Mouse (Mus musculus) brain, embryonic 14.5 days (tissue): ENCODE data around the gene Kcnq4. TPM values are rescaled to one million over a fixed set of nuclear protein-coding genes. Genes with fewer than 3 reads are reported as not detected.

Experiments
- DNase-seq: peaks from one replicate; pipeline ENCODE4 v3.0.0-alpha.2; 2011; ENCODE audit warnings: low read depth
- CTCF ChIP-seq: fragments of 200-500 bp; IDR thresholded peaks from 2 replicates; pipeline ENCODE4 v1.5.1; 2012; ENCODE audit warnings: inconsistent platforms, mild to moderate bottlenecking, moderate library complexity, borderline replicate concordance; ENCODE audit not compliant: insufficient read depth, insufficient read length; ENCODE audit errors: extremely low read depth
- POLR2A ChIP-seq: fragments of 200-500 bp; IDR thresholded peaks from 2 replicates; pipeline ENCODE4 v1.6.1; 2012; ENCODE audit warnings: mild to moderate bottlenecking, inconsistent platforms, borderline replicate concordance; ENCODE audit not compliant: poor library complexity, insufficient read depth, insufficient read length, severe bottlenecking; ENCODE audit errors: extremely low read depth
- polyA plus RNA-seq: library from polyadenylated mRNA; depleted of rRNA; stranded (reverse); fragments of >200 nt; gene quantifications from 2 replicates; pipeline ENCODE4 v1.2.3, GENCODE M21; 2012

Gene Kcnq4
- polyA plus RNA-seq, 1 experiment, result 10.9 TPM

DNA sequence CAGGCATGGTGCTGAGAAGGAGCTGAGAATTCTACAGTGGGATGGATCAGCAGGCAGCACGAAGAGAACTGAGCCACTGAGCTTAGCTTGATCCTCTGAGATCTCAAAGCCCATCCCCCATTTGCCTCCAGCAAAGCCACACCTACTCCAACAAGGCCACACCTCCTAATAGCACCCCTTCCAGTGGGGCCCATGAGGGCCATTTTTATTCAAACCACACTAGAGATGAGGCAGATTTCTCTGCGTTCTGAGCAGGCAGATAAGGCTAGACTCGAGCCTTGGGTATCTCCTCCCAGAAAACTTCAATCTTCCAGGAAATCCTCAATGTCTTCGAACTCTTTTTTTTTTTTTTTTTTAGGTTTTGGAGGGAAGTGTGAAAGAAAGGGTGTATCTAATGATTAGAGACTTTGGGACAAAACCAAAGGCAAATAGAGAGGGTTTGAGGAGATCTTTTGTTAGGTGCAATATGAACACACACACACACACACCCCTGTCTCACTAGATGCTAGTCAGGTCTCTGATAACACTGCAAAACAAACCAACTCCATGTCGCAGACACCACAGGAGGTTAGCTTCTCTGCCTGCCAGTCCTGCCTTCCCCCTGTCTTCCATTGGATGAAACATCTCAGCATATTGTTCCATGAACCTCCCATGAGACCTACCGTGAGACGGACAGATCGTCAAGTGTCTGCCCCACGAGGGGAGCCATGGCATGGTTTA, 65.0 kb downstream of the Kcnq4 start:
- TF ChIP-seq POLR2A (no peak), CTCF (no peak)
- no peak for DNase-seq

DNA sequence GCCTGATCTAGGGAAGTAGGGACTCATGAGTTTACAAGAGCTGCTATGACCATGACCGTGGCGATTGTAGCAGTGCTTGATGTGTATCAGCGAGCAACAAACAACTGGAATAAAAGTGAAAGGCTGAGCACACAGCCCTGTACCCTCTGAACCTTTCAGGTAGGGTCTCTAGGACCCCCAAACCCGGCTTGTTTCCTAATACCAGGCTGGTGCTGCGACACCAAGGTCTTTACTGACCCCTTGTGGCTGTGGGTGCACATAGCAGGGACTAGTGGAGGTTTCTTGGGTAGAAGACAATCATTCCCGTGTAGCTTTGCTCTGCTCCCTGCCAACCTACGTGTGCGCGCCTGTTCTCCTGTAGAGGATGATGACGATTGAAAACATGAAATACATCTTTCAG, 66.2 kb downstream of the Kcnq4 start:
- TF ChIP-seq POLR2A, result no peak
- TF ChIP-seq CTCF, result peak; percentile 79
- peak; percentile 65 for DNase-seq

DNA sequence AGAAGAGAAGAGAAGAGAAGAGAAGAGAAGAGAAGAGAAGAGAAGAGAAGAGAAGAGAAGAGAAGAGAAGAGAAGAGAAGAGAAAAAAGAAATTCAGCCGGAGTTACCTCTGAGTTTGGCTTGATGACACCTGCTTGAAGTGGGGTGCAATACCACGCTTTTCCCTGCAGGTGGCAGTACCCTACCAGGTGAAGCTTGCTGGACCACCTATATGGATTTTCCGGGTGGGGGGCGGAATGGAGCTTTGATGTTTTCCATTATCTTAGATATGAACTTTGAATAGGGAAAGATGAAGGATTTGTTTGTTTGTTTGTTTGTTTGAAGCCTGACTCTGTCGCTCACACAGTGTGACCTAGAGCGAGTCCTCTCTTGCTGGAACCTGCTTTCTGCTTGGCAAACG, 67.5 kb downstream of the Kcnq4 start:
- DNase-seq, result peak; percentile 56
- TF ChIP-seq CTCF (peak; percentile 80), POLR2A (no peak)

DNA sequence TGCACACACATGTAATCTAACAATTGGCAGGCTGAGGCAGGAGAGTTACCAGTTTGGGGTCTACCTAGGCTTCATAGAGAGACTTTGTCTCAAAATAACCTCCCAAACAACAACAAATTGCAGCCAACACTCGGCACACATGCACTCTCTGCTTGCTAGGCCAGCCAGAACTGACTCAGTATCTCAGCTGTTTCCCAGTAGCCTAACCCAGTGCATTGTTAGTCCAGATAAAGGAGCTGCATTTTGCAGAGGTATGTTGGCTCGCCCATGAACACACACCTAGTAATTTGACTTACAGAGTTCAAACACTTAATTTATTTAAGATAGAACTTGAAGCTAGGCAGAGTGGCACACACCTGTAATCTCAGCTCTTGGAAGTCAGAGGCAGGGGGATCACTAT, 72.8 kb downstream of the Kcnq4 start:
- no peak for DNase-seq

DNA sequence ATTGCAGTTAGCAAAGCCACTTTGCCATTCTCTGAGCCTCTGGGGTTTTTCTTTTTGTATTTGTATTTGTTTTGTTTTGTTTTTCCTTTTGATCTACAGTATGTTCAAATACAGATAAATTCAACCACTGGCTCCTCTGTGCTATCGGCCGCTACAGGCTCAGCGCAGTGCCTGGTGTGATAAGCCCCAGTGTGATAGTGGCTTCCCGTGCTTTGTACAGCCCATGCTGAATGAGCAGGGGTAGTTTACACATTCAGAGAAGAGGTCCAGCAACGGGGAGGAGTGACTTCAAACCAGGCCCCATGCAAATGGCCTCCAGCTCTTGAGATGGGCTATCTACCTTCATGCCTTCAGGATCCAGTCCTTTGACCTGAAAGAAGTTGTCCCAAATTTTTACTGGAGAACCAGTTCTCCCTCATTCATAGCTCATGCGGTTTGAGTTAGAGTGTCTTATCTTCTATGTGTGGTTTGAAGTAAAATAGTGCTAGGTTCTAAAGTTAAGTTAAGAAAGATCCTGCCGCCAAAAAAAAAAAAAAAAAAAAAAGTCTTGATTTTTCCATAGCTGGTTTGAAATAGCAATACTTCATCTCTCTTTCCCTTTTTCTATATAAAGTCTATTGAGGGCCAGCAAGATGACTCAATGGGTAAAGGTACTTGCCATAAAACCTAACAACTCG, 73.5 kb downstream of the Kcnq4 start:
- TF ChIP-seq POLR2A (no peak), CTCF (no peak)

More for the DNA sequence above, 72.8 kb downstream of the Kcnq4 start:
- TF ChIP-seq POLR2A (no peak), CTCF (no peak)

DNA sequence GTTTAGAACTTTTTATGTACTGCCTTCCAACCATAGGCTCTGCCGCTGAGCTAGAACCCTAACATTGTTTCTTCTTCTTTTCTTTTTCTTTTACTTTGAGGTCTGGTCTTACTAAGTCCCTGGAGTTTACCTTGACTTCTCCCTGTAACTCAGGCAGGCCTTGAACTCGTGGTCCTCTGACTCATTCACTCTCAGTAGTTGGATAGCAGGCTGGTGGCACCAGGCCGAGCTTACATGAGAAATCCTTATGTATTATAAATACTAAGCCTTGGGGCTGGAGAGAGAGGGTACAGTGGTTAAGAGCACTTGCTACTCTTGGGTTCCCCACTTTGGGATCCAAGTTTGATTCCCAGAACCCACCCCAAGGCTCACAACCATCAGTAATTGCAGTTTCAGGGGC, 74.8 kb downstream of the Kcnq4 start:
- no peak for TF ChIP-seq CTCF
- TF ChIP-seq POLR2A, result no peak
- DNase-seq, result no peak

More for the DNA sequence above, 73.5 kb downstream of the Kcnq4 start:
- DNase-seq, result no peak

DNA sequence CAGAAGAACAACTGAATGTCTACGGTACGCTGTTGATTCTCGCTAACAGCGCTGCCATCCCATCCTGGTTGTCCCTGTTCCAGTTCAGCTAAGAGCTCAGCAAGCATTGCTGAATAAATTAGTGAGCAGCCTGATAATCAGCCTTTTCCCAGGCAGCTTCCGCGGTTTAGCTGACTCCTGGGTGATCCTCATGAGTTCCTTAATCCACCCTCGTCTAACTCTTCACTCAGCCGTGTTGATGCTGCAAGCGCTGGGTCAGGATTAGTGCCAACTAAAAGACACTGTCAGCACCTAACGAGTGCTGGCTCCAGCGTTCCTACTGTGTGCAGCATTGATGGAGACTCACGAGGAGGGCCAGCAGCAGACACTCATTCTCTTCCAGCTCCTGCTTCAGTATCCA, 77.4 kb downstream of the Kcnq4 start:
- peak; percentile 35 for DNase-seq
- TF ChIP-seq POLR2A (no peak), CTCF (no peak)

DNA sequence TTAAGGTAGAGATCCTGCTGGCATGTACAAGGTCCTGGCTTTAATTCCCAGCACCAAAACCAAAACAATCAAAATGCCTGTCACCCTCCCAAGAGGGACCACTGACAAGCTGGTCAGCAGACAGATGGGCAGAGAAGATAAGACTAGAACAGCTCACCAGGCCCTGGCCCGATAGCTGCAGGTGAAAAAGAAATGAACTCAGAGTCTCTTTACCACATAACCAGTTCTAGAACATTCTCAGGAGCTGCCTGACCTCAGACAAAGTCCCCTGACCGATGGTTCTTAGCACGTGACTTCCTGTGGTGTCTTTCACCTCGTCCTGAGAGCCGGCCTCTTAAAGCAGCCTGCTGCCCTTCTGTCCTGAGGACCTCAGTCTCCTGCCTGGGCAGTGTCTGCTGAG, 78.8 kb downstream of the Kcnq4 start:
- no peak for DNase-seq
- TF ChIP-seq CTCF, result no peak
- no peak for TF ChIP-seq POLR2A

DNA sequence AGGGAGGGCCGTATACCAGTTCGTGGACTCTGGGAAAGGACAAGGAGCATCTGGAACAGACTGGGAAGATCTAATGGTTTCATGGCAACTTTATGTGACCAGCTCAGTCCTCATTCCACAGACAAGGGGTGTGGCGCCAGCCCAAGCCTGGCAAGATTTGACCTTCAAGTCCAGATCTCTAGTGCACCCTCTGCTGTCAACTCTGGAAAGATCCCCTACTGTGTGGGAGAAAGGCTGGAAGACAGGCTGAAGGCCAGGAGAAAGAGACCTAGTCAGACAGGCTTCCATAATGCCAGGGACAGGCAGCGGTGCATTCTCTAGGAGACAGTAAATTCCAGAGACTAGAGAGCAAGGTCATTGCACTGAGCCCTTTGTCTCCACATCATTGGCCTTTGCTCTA, 79.9 kb downstream of the Kcnq4 start:
- TF ChIP-seq CTCF (no peak), POLR2A (no peak)
- DNase-seq, result no peak

DNA sequence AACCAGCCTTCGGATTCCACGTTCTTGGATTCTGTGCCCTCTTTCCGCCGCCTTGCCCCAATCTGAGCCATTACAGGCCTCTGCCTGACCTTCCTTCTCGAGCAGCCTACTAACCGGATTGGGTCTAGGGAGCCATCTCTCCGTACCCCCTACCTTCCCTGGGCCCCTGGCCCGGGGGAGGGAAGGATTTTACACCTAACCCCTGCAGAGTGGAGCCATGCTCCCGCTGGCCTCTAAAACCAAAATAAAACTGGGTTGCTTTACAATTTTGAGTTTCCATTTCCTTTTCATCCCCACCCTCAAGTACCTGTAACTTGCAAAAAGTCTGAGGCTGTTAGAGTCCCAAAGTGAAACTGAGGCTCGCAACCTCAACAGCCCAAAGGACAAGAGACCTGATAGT, 80.9 kb downstream of the Kcnq4 start:
- DNase-seq, result no peak
- TF ChIP-seq POLR2A (no peak), CTCF (no peak)

DNA sequence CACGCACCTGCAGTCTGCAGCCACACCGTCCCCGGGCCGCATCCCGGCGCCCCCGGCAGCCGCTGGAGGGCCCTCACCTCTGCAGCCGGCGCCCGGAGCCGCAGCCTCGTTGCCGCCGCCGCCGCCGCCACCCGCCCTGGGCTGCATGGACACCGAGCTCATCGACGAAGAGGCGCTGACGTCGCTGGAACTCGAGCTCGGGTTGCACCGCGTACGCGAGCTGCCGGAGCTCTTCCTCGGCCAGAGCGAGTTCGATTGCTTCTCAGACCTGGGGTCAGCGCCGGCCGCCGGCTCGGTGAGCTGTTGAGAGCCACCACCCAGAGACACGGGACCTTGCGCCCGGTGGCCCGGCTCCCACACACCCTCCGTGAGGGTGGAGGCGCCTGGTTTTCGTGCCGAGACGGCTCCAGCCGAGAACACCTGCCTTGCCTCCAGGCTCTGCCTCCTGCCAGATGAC, 81.3 kb downstream of the Kcnq4 start:
- no peak for TF ChIP-seq CTCF
- TF ChIP-seq POLR2A, result no peak

DNA sequence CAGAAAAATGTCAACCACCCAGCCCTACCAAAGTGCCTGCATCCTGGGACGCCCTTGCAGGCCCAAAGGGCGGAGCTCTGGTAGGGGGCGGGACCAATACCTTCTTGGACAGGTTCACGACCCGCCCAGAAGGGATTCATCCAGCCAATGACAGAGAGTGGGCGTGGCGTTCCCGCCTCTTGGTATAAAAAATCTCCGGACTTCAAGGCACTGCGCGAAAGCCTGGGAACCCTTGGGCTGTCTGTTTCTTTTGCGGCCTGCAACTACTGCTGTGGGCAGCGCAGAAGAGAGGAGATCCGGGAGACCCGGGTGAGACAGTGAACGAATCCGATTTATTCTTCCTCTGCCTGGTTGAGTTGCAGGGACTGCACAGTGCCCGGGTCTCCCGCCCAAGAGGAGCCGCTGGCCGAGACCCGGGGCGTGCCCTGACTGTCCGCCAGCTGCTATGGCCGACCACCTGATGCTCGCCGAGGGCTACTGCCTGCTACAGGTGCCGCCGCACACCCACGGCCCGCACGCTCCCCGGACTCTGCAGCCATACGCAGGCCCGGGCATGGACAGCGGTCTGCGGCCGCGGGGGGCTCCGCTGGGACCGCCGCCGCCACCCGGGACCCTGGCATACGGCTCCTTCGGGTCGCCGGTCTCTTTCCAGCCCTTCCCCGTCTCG, 81.9 kb downstream of the Kcnq4 start, which contains the start of gene Cited4:
Cited4 (plus strand) TSS at position 215 of the 667 bp plus-strand sequence.
- no peak for TF ChIP-seq POLR2A
- TF ChIP-seq CTCF, result no peak
- peak; percentile 92 for DNase-seq

More for the DNA sequence above, 81.3 kb downstream of the Kcnq4 start:
- DNase-seq, result peak; percentile 68
